Mouse (Mus musculus): ENCODE results near the gene Rbm11.

Rbm11 gene

DNA sequence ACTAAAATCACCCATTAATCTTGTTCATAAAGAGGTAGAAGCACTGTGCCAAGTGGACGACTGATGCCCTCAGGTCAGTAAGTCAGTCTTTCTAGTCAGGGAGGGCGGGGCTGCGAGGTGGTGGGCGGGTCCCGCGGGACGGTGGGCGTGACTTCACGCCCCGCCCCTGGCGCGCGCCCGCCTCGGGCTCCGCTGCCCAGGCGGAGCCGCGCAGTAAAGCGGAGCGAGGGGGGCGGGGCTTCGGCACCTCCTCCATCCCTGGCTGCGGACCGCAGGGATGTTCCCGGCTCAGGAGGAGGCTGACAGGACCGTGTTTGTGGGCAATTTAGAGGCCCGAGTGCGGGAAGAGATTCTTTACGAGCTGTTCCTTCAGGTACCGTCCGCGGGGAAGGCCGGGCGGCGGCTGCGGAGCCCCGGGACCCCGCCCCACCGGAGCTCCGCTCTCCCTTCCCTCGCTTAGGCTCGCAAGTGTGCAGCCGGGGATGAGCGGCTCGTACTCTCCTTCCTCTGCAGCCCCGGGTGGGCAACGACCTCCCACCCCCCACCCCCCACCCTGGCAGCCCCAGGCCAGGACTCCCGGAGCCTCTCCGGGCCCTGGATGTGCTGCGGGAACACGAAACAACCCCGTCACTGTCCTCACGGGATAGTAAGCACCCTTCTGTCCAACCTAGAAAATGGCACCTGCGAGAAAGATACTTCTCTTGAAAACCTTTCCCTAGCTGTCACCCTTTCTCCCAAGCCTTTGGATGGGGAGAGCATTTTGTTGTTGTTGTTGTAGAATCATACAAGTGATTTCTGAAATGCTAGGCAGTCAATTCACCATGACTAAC is at the start of gene Rbm11:
Gene Rbm11, plus strand, starts transcription at position 174 of the 830 bp plus-strand sequence.
- DNase-seq (ENCODE audit: low spot score in 2 of 2), result peak; percentile 59 to 77

- no peak for DNase-seq (ENCODE audit: low spot score in 2 of 2)
These were observed 47.3 kb upstream of the Rbm11 start for GRCm38 (mm10) chr16:75545310-75545709.

DNA sequence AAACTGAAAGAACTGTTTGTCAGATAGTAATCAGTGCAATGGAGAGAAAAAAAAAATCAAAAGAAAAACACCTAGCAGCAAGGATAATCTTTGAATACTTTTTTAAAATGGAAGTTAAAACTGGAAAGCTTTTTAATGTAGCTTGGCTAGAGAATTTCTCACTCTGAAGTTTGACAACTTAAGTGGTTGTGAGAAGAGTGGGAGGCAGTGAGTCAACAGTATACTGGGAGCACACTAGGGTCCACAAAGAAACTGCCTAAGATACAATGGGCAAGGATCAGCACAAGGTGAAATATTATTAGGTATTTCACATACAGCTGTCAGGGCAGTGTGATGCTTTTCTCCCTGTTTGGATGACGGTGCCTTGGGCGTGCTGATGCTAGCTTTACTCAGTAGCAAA is 29.7 kb upstream of the Rbm11 start:
- DNase-seq (ENCODE audit: low spot score in 2 of 2), result no peak

DNA sequence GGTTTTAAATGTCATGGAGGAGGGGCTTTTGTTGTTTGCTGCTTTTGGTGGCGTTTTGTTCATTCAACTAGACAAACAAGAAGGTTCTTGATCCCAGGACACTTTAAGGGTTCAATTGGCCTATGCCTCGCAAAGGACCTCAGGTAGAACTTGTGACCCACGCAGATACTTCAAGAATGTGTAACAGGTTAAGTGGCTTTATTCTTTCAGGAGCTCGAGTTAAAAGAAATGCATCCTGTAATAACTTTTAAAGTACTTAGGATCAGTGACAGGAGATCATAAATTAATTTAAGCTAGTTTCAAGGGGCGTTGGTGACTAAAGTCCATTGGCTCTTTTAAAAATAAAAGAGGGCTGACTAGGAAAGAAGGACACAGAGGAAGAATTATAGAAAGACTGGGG is 10.4 kb upstream of the Rbm11 start:
- no peak for DNase-seq (ENCODE audit: low spot score in 2 of 2)

DNA sequence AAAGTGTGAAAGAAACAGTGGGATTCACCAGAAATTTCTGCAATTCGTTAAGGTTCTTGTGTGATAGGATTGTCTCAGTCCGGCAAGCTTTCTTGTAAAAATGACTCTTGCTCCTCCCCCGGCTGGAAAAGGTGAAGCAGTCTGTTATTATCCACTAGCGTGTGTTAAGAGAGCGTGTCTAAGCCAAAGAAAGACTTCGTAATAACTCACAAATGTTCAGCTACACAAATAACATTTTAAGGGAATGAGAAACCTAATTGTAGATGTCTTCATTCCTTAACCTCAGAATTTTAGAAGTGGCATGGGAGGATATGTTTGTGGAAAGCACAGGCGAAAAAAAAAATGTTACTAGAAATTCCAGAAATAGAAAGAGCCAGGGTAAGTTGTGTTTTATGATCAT is 6.7 kb upstream of the Rbm11 start, which contains the start of gene Lipi:
Gene Lipi, minus strand, starts transcription at position 101 of the 400 bp plus-strand sequence.
- no peak for DNase-seq (ENCODE audit: low spot score in 2 of 2)

DNA sequence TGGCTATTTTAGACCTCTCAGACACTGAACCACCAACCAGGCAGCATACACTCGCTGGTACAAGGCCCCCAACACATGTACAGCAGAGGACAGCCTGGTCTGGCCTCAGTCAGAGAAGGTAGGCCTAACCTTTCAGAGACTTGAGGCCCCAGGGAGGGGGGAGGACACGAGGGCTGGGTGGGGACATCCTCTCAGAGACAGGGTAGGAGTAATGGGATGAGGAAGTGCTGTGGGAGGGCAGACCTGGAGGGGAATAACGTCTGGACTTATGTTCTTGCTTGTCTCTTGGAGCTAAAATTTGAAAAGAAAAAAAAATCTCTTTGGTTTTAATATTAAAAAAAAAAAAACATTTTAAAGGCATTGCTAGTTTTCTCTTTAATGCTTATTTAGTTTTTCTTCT is 6.2 kb upstream of the Rbm11 start:
- DNase-seq (ENCODE audit: low spot score in 2 of 2), result no peak

DNA sequence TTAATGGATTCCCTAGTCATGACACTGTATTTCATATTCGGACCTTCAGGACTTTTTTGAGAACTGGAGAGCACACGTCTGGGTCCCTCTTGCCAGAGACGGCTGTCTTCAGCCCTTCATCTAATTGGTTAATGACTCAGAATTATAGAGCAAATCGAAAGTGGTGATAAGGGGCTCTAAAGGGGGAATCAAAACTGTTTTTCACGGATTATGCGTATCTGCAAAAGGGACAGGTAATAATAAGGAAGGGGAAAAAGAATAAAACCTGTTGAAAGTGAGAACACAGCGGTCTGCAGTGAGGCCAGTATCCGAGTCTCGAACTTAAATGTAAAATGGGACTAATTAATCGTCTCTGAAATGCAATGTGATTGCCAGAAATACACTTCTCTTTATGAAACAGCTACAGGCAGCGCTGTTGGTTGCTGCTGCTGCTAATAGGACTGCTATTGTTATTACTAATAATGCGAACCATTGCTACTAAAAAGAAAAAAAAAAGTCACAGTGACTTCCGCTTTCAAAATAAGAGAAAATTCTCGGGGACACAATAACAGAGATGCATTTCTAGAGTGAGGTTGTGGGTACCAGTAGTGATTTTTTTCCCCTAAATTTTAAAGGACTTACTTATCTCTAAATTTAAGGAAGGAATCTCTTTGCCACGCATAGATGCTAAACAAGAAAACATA is 998 bp downstream of the Rbm11 start:
- no peak for DNase-seq (ENCODE audit: low spot score in 2 of 2)

GRCm38 (mm10) chr16:75606415-75606814 is 13.8 kb downstream of the Rbm11 start:
- DNase-seq (ENCODE audit: low spot score in 2 of 2), result no peak

DNA sequence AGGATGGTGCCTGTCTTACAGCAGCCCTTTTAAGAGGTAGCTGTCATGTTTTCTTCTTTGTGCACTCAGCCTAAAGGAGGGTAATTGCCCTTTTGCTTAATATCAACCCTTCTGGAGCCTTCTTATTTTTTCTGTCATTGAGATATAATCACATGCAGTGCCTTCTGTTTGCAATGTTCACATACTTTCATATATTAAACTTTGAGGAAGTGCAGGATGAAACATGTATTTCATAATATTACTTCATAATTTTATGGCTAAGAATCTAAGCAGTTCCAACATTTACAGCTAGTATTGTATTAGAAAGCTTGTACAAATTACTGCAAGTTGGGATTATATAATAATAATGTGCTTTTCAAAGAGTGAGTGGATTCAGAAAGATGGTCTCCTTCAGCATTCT is 19.9 kb downstream of the Rbm11 start:
- DNase-seq (ENCODE audit: low spot score in 2 of 2), result no peak

GRCm38 (mm10) chr16:75617651-75618349 is 25.2 kb downstream of the Rbm11 start:
- no peak for DNase-seq (ENCODE audit: low spot score in 2 of 2)

GRCm38 (mm10) chr16:75627862-75628261 is 35.2 kb downstream of the Rbm11 start:
- no peak for DNase-seq (ENCODE audit: low spot score in 2 of 2)
